Mouse (Mus musculus) kidney, postnatal 36 days (tissue): ENCODE data around the gene Kntc1.
"Not testable (repeated sequence)": the region's sequence is repeated elsewhere in the genome, so short reads cannot be mapped to it uniquely, and the experiment has no call there.

Experiments
- DNase-seq, 2 experiments: peaks; one replicate each; pipeline ENCODE4 v3.0.0; 2021 to 2022; ENCODE audit warnings: mixed read lengths in 2 of 2

The Kntc1 gene

DNA sequence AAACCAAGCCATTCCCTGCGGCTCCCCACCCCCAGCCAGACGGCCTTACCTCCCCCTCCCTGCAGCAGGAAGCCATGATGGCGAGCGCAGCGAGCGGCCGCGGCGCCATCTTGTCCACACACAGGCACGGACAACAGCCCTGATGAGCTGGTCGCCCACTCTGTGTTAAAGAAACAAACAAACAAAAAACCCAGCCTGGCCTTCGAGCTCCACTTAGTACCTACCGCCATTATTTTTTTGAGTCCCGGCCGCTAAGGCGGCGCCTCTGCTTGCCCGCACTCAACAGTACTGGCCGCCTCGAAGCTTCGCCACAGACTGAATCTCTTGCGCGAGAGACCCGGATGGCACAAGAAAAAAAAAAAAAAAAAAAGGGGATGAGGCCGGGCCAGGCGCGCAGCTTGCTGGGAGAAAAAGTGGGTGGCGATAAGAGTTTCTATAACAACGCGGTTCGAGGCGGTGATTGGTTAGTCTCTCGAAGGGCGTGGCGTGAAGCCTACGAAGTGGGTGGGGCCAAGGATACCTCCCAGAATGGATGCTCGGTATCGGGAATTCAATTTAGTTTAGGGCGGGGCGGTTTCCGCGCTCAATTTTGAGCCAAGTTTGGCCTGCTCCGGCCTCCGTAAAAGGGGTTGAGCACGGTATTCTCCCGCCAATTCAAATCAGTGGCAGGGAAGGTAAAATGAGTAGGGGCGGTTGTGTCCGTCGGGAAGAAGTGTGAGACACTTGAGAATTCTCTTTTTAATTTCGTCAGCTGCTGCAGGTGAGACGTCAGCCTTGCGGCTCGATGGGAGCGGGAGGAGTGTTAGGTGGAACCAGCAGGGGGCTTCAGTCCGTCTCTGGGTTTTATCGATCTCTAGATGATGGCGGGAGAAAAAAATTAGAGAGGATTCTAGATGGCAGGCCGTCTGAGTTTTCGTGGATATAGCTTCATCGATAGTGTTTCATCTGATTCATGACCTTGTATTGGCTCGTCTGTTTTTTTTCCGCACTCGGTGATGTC is at the start of gene Kntc1, which contains the start of gene Rsrc2:
TSS of gene Kntc1 (plus strand) at position 652 of the 1,000 bp plus-strand sequence.
TSS of gene Rsrc2 (minus strand) at position 350 of the 1,000 bp plus-strand sequence.
- DNase-seq = peak; percentile 98 to 100

- peak; percentile 76 to 84 for DNase-seq
Observed at GRCm38 (mm10) chr5:123700625-123701024, 48.9 kb upstream of the Kntc1 start.

DNA sequence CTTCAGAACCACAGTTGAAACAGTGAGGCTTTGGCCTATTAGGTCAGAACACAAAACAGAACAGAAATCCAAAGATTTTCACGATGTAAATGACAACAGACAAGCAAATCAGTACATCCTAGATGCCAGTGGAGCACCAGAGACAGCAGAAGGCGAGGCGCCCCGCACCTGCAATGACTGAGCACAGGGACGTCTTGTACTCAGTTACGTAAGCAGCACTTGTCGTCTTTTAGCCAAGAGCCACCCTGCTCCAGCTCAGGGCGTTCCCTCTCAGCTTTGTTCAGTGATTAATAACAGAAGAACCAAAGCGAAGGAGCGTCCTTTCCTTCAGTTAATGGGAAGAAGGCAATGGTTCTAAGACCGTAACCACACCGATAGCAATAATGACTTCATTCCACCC is 40.9 kb upstream of the Kntc1 start:
- DNase-seq = peak; percentile 8 to 49

DNA sequence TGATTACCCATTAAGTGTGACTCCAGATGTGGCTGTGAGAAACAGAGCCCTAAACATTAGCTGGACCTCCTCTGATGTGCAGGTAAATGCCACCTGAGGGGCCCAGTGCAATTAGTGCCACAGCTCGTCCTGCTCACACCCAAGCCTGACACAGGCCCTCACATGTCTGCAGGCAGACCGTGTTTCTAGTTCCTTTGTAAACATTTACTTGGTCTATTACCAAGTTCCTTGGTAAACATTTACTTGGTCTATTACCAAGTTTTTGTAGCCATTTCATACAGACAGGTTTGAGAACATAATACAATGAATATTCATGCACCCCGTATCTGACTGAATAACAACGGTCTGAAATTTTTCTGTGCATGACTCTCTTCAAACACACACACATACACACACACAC is 39.9 kb upstream of the Kntc1 start:
- peak; percentile 35 to 49 for DNase-seq

DNA sequence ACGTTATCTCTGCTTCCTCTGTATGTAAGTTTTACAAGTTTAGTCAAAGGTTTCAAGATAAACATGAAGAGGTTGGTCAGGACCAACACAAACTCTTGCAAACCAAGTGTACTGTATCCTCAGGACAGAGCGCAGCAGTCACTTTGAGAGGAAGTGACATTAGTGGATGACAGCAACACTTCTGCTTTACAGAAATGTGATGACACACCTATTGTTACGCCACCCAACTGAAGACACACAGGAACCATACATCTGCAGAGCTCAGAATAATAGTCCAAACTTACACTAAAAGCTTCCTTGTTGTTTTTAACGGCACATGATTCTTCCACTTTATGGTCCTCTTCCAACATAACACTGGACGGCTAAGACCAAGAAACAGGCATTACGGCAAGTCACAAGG is 35.7 kb upstream of the Kntc1 start:
- DNase-seq = no peak

- no peak for DNase-seq
Observed at GRCm38 (mm10) chr5:123714622-123715021, 34.9 kb upstream of the Kntc1 start.

DNA sequence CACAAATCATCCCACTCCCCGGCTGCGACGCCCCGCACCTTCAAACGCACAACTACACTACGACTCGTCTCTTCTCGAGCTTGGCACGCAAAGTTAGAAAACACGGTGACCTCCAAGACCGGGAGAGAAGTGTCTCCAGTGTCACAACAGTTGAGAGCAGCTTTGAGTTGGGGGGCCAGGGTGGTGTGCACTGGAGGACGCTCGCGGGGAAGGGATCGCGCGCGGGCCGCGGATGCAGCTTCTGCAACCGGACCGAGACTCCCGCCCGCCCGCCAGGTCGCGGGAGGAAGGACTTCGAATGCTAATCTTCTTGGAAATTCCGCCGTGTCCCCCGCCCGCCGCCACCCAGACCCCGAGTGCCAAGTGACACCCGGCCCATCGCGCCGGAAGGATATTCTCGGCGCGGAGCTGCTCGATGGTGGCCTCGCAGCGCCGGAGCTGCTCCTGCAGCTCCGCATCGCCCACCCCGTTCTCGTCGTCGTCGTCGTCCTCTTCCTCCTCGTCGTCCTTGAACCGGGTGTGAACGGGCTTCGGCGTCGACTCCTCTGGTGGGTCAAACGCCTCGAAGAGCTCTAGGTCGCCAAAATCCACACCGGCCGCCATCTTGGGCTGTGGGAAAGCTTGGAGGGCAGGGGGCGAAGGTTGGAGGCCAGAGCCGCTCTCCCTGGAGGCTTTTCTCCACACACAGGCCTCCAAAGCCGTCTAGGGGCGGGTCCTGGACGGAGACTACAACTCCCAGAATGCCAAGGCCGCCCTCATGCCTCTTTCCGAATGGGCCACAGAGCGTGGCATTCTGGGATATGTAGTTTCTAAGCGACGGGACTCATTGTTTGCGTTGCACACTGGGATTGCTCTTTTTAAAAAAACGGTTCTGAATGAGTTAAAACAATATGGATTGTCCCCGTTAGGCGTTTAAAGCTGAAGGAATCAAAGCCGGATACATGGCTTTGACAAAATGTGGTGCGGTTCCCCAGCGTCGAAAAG is 28.9 kb upstream of the Kntc1 start, which contains the start of gene Zcchc8:
TSS of gene Zcchc8 (minus strand) at position 773 of the 984 bp plus-strand sequence.
- DNase-seq = peak; percentile 94 to 96

- DNase-seq = not testable (repeated sequence)
Observed at GRCm38 (mm10) chr5:123723816-123724215, 25.7 kb upstream of the Kntc1 start.

GRCm38 (mm10) chr5:123730981-123731380 is 18.5 kb upstream of the Kntc1 start:
- DNase-seq = no peak

- DNase-seq = no peak
Observed at GRCm38 (mm10) chr5:123744358-123744757, 5.2 kb upstream of the Kntc1 start.

DNA sequence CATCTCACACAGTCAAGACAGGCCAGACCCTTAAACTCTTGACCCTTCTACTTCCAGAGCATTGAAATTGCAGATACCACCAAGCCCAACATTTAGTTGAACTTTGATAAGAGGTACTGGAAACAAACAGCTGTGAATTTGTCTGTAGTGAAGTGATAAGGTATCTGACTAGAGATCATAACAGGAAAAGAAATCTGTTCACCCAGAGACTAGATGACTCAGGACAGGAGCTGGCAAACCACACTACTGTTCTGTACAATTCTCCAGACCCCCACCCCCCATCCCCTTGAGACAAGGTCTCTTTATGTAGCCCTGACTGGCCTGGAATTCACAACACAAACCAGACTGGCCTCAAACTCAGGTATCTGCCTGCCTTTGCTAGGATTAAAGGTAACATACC is 3.3 kb upstream of the Kntc1 start:
- DNase-seq = no peak

- no peak for DNase-seq
Observed at GRCm38 (mm10) chr5:123747604-123748003, 1.9 kb upstream of the Kntc1 start.

GRCm38 (mm10) chr5:123748339-123749064 is 1.0 kb upstream of the Kntc1 start:
- peak in 1 of 2 experiments; percentile 12 for DNase-seq

DNA sequence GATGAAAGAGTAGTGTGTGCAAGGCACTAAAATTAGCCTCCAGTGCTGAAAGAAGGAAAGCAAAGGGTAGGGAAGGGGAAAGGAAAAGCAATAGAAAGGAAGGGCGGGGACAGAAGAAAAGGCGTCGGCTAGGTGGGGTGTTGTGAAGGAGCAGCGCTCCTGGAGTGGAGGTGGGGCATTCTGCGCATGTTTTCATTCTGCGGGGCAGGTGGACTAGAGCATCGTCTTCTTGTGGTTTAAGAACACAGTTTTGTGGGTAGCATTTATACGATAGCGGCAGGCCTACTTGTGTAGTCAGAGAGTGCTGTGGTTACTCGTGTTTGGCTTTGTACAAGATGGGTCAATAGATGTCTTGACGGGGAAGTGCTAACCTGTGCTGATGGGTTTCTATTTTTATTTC is 16.0 kb downstream of the Kntc1 start:
- DNase-seq = no peak

GRCm38 (mm10) chr5:123766455-123766854 is 16.9 kb downstream of the Kntc1 start:
- DNase-seq = not testable (repeated sequence)

DNA sequence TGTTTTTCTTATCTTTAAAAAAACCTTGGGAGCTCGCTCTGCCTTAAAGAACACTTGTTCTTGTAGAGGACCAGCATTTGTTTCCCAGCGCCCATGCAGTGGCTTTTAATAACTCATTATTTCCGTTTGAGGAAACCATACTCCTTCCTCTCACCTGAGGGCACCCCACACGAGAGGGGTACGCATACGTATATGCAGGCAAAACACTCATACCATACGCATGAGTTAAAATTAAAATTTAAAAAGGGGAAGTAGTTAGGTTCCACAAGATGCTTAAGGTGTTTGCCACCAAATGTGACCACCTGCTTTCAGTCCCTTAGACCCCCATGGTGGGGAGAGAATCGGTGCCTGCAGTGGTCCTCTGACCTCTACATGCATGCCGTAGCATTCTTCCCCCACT is 23.9 kb downstream of the Kntc1 start:
- DNase-seq = no peak

GRCm38 (mm10) chr5:123780716-123781115 is 31.2 kb downstream of the Kntc1 start:
- no peak for DNase-seq

DNA sequence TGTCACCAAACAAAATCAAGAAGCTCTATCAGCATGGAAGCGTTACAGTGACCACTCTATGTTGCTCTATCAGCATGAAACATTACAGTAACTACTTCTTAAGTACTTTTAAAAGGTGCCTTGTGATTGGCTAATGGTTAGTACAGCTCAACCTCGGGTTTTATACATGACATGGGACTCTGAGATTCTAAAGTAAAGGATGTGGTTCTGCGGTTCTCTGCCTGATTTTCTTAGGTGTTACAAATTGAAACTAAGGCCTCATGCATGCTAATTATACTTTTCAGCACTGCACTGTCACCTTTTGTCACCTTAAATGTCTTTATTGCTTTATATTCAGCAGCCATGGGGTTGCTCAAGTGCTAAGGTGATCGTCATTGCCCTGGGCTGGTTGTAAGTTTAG is 32.3 kb downstream of the Kntc1 start:
- no peak for DNase-seq

- no peak for DNase-seq
Observed at GRCm38 (mm10) chr5:123788976-123789375, 39.5 kb downstream of the Kntc1 start.

- DNase-seq = no peak
Observed at GRCm38 (mm10) chr5:123793081-123793480, 43.6 kb downstream of the Kntc1 start.

- DNase-seq = peak; percentile 17 to 23
Observed at GRCm38 (mm10) chr5:123806334-123806733, 56.8 kb downstream of the Kntc1 start.

GRCm38 (mm10) chr5:123808541-123808940 is 59.0 kb downstream of the Kntc1 start:
- DNase-seq = no peak
